Mouse (Mus musculus) Patski (cell line): Measurements from ENCODE around the gene Rpl9-ps1. TPM values are rescaled to one million over a fixed set of nuclear protein-coding genes. Genes with fewer than 3 reads are reported as not detected.

Experiments used
- ATAC-seq: fragments of 100-300 bp; one replicate; pipeline ENCODE4 v1.8.0; 2021
- CTCF ChIA-PET: fragments of 350-600 bp; sonication (Branson Sonifier 250); formaldehyde crosslinking; loops from one replicate; lab custom pipeline; 2022; ENCODE audit warnings: inconsistent platforms; lab: Charles Lee
- POLR2A ChIA-PET: fragments of 350-600 bp; sonication (Branson Sonifier 250); formaldehyde crosslinking; loops from one replicate; lab custom pipeline; 2022; ENCODE audit warnings: antibody characterized with exemption, inconsistent platforms; lab: Charles Lee
- DNase-seq: peaks from one replicate; pipeline ENCODE4 v3.0.0-alpha.2; 2011; ENCODE audit warnings: low read depth, low spot score
- H3K27me3 ChIP-seq: fragments of 371-371 bp; one replicate; pipeline ENCODE4 v1.5.1; 2021
- CTCF ChIP-seq: fragments of 100-300 bp; IDR thresholded peaks from one replicate; pipeline ENCODE4 v1.5.1; 2021
- in situ Hi-C: fragments of 300-500 bp; cut with MboI; formaldehyde crosslinking; loops from 3 replicates; pipeline ENCODE4 v1.11.1; 2018; ENCODE audit warnings: low pct_unique_long_range_greater_than_20kb, mixed read lengths
- polyA plus RNA-seq: library from polyadenylated mRNA; unstranded; gene quantifications from one replicate; pipeline ENCODE4 v1.2.3, GENCODE M21; 2021

Gene Rpl9-ps1
- polyA plus RNA-seq, 1 experiment from 2014 or later: not detected

DNA sequence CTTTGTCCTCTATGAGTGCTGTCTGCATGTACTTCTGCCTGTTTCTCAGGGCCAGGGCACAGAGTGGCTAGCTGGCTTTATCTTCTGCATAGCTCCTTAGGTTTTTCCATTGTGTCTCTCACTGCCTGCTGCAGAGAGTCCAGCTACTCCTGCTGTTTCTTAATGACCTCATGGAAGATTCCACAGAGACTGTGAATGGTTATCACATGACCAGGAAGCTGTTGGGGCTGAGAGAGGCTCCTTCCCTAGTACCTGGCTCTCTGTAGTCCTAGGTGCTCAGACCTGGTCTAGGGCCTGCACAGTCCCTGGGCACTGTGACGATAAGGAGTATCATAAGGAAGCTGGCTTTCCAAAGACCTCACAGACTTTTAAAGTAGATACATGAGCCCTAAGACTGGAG lies 14.8 kb downstream of the Rpl9-ps1 start:
- ATAC-seq: no peak
- POLR2A ChIA-PET: no interaction called here
- in situ Hi-C loops: no loop called here
- CTCF ChIA-PET: interaction anchor here (0.8 to 2.4 kb wide), 7 partner anchors 9 to 108 kb away, joined by 3 to 8 read pairs (median 4); no protein-coding TSS in a partner anchor
- no peak for TF ChIP-seq CTCF
- DNase-seq: no peak
- no peaks in the 10 kb centered on the region for H3K27me3 ChIP-seq

DNA sequence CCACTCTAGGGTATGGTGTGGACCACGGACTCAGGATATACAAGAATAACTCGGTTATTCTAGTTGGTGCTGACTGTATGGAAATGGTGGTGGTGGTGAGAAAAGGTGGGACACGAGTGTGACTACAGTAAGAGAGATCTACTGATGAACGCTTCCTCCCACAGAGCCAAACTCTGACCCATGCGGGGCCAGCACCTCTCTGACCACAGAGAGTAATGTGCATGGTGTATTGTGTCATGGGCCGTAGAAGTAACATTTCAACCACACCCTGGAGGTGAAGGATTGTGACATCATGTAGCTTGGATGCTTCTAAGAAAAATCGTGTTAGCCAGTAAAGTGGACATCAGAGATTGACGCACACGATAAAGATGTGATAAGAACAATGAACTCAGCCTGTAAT lies 16.6 kb downstream of the Rpl9-ps1 start:
- TF ChIP-seq CTCF: no peak
- in situ Hi-C loops: loop anchor here (5.0 kb wide), 1 partner anchor 62 kb away; no protein-coding TSS in a partner anchor
- POLR2A ChIA-PET: no interaction called here
- no peaks in the 10 kb centered on the region for H3K27me3 ChIP-seq
- DNase-seq: no peak
- ATAC-seq: no peak
- CTCF ChIA-PET: no interaction called here

DNA sequence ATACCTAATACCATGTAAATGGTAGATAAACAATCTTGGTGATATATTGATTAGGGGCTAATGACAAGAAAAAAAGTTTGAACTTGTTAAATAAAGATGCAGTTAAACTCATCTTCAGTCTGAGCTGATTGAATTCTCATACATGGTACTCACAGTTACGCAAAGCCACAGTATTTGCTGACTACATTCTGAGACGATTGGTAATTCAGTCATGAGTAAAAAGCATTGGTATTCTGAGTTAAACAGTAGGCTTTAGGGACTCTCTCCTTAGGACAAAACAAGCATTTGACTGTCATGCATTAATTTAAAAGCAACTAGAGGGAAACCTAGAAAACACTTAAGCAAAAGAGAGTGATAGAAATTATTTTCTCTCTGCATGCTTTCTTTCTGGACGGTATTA lies 21.8 kb downstream of the Rpl9-ps1 start:
- ChIA-PET CTCF (interaction anchor here (1.3 kb wide), 1 partner anchor 9 kb away, joined by 3 read pairs; no protein-coding TSS in a partner anchor), POLR2A (interaction anchor here (0.7 kb wide), 1 partner anchor 232 kb away, joined by 4 read pairs; no protein-coding TSS in a partner anchor)
- H3K27me3 ChIP-seq: no peaks in the 10 kb centered on the region
- ATAC-seq (no peak), DNase-seq (no peak)
- in situ Hi-C loops: no loop called here
- no peak for TF ChIP-seq CTCF

DNA sequence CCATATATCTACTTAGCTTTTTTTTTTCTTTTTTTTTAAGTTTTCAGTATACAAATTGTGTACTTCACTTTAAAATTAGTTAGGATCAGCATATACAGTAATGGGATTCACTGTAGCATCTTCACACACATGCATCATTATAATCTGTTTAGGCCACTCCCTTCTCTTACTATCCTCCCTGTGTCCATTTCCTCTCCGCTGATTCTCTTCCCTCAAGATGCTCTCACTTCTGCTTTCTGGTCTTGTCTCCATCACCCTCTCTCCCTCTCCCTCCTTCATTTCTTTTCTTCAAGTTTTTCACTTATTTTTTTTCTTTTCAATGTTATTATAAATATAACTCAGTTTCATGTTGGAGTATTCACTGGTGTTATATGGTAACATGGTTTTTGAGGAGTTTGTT lies 26.4 kb downstream of the Rpl9-ps1 start:
- POLR2A ChIA-PET: no interaction called here
- no peak for TF ChIP-seq CTCF
- in situ Hi-C loops: no loop called here

DNA sequence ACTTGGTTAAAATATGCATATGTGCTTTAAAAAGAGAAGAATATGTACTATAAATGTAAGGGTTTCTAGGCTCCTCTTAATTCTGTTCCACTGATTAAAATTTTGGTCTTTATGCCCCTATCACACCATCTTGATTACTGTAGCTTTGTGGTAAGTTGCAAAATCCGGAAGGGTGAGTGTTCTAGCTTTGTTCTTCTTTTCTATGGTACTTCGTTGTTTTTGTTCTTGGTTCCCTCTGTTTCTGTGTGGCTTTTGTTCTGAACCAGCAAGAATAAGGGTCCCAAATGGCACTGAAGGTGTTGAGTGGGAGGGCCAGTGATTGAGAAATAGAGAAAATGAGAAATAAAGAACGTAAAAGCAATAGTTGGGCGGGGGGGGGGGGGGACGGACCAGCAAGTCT lies 27.2 kb downstream of the Rpl9-ps1 start:
- CTCF ChIA-PET: interaction anchor here (1.0 to 2.3 kb wide), 2 partner anchors 13 to 62 kb away, joined by 3 to 5 read pairs; no protein-coding TSS in a partner anchor
- no peak for TF ChIP-seq CTCF
- no peaks in the 10 kb centered on the region for H3K27me3 ChIP-seq
- in situ Hi-C loops: no loop called here
- DNase-seq: no peak
- no peak for ATAC-seq
- POLR2A ChIA-PET: no interaction called here

More for the DNA sequence above, 26.4 kb downstream of the Rpl9-ps1 start:
- CTCF ChIA-PET: interaction anchor here (1.0 kb wide), 1 partner anchor 63 kb away, joined by 3 read pairs; no protein-coding TSS in a partner anchor
- no peak for DNase-seq
- no peaks in the 10 kb centered on the region for H3K27me3 ChIP-seq
- ATAC-seq: no peak

DNA sequence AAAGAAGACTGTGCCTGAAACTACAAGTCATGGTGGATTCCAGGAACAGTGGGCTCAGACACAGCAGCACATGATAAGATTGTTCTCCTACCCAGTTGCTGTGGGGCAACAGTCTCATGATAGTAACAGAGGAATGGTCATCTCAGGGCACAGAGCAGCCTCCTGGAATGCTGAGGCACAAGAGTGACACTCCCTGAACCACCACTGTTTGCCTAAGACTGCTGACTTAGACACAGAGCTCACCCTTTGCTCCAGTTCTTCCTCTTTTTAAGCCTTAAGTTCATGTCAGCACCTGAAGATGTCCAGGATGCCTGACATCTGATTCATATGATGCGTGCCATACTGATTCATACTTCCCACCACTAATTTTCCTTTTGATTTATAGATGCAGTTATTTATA lies 28.8 kb downstream of the Rpl9-ps1 start:
- CTCF ChIA-PET: interaction anchor here (1.0 to 2.3 kb wide), 2 partner anchors 15 to 20 kb away, joined by 3 to 5 read pairs; no protein-coding TSS in a partner anchor
- in situ Hi-C loops: no loop called here
- no peak for DNase-seq
- POLR2A ChIA-PET: no interaction called here
- no peak for TF ChIP-seq CTCF
- no peak for ATAC-seq
- no peaks in the 10 kb centered on the region for H3K27me3 ChIP-seq

DNA sequence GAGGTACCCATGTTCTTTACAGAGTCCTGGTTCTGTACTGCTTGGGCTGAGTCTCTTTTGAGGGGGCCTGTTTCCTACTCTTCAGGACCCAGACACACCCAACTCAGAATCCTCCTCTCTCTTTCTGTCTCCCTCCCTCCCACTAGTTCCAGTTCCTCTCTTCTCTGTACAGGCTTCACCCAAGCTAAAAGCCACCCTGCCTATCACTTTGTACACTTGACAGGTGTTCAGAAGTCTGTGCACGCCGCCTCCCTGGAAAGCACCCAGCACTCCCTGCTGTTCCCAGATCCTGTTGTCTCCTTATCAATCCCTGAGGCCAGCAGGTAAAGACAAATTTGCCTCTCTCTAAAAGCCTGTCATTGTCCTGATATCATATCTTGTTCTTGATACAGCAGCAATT lies 34.5 kb downstream of the Rpl9-ps1 start:
- ChIA-PET POLR2A (no interaction called here), CTCF (no interaction called here)
- DNase-seq (no peak), ATAC-seq (no peak)
- TF ChIP-seq CTCF: no peak
- in situ Hi-C loops: no loop called here
- no peaks in the 10 kb centered on the region for H3K27me3 ChIP-seq

DNA sequence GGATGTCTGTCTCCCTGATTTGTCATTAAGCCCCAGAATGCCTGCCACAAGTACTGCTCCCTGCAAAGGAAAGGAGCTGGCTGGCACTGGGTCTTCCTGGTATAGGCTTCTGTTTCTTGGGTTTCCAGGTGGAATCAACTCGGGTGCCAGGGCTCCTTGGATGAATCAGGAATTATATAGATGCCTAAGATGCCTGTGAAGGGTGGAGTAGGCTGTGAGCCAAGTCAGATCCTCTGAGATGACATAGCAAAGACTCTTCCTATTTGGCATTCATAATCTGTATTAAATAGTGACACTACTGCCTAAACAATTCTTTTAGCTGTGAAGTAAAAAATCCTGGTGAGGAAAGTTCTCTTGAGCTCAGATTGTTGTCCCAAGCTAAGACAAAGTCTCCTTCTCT lies 39.0 kb downstream of the Rpl9-ps1 start:
- ChIA-PET CTCF (no interaction called here), POLR2A (no interaction called here)
- no peak for TF ChIP-seq CTCF
- ATAC-seq: no peak
- H3K27me3 ChIP-seq: no peaks in the 10 kb centered on the region
- in situ Hi-C loops: no loop called here
- DNase-seq: no peak

DNA sequence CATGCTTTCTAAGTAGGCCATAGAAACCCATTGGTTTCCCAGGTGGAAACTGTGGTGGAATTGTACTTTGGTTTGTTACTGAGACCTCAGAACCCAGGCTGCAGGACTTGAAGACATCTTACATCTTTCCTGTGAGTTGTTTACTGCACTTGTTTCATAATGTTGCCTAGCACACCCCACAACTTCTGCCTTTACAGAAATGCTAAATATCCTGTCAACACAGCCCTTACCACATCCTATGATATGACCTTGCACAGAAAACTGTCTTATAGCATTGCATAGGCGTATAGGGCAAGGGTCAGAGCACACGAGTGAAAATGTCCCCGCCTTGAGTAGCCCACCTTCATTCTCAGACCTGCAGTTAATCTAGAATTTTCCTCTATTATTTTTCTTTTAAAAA lies 39.9 kb downstream of the Rpl9-ps1 start:
- TF ChIP-seq CTCF: no peak
- H3K27me3 ChIP-seq: no peaks in the 10 kb centered on the region
- ATAC-seq (no peak), DNase-seq (no peak)
- in situ Hi-C loops: no loop called here
- POLR2A ChIA-PET: no interaction called here
- CTCF ChIA-PET: no interaction called here

DNA sequence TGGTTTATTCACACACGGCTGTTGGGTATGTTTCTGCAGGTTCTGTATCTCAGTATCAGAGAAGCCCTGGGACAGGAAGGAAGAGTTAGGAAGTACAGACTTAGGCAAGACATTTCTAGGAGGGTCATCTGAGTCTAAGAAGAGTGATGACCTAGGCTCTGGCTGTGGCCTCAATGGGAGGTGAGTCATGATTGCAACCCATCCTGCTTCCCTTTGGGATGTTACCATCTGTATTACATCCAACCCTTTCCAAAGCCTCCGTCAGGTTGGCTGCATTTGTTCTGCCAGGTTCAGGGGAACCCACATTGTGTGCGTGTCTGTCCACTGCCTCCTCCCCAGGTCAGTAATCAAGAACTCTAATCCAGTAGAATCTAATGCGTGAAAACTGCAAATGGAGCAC lies 40.7 kb downstream of the Rpl9-ps1 start:
- no peak for DNase-seq
- TF ChIP-seq CTCF: no peak
- CTCF ChIA-PET: no interaction called here
- H3K27me3 ChIP-seq: no peaks in the 10 kb centered on the region
- no peak for ATAC-seq
- POLR2A ChIA-PET: no interaction called here
- in situ Hi-C loops: no loop called here

DNA sequence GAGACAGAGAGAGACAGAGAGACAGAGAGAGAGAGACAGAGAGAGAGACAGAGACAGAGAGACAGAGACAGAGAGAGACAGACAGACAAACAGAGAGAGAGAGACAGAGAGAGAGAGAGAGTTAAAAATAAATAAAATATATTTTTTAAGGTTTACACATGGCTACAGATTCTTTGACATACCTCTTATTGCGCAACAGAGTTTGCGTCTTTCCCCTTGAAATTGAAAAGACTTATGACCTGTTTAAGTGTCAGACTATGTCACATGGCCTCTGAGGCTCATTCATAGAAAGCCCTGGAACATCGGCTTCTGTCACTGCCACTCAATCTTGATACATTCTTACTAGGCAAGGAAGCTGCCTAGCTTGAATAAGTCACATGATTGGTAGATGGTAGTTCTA lies 42.0 kb downstream of the Rpl9-ps1 start:
- CTCF ChIA-PET: no interaction called here
- in situ Hi-C loops: no loop called here
- POLR2A ChIA-PET: no interaction called here
- ATAC-seq (no peak), DNase-seq (no peak)
- no peaks in the 10 kb centered on the region for H3K27me3 ChIP-seq
- no peak for TF ChIP-seq CTCF

DNA sequence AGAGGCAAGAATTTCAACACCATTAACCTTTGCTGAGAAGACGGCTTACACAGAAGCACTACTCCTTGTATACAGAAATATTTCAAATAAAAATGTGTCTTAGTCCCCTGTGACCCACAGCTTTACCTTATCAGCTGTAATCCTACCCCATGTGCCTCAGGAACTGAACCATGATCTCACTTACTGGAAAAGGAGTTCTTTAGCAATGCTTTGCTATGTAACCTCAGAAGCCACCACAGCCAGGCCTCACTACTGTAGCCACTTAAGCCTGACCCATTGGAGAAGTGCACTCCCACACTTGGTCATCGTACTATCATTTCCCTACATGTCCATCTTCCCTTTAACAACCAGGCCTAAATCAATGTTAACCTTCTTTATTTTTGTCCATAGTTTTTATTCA lies 44.8 kb downstream of the Rpl9-ps1 start:
- ChIA-PET CTCF (interaction anchor here (1.4 kb wide), 1 partner anchor 16 kb away, joined by 3 read pairs; no protein-coding TSS in a partner anchor), POLR2A (no interaction called here)
- ATAC-seq (no peak), DNase-seq (no peak)
- no peak for TF ChIP-seq CTCF
- no peaks in the 10 kb centered on the region for H3K27me3 ChIP-seq
- in situ Hi-C loops: no loop called here
